Mouse (Mus musculus): ENCODE measurements around the gene Camta2.

DNA sequence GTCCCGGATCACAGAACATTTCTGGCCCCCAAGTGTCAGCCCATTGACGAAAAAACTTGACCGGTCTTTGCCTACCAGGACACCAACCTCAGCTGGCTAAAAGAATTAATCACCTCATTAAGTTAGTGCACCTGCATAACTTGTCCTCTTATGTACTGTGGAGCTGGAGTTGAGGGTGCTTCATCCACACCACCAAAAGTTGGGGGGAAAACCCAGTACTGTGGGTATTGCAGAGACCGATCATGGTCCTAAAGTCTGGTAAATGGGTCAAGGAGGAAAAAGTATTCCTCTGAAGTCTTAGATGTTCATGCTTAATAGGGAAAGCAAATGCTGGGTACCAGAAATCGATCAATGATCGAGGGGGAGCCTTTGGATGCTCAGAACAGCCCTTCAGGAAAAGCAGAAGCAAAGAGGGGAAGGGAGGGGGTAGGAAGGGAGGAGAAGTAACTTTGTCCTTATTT, 35.0 kb downstream of the Camta2 start:
- TF ChIP-seq GATA1 (IDR thresholded peaks at IDR 0.05; ENCODE audit: low read length): no peak
- TF ChIP-seq TAL1 (IDR thresholded peaks at IDR 0.05; ENCODE audit: low read length): no peak

All from erythroblast, embryonic 14.5 days (primary cell).